Mouse (Mus musculus): ENCODE measurements at regions not wholly inside any gene's neighbourhood (a gene's known extent, or its start where the extent isn't known, plus 50 kb on each side); places are given as distances from the start of the nearest gene placed in this dataset.

GRCm38 (mm10) chr1:193931131-193931729 is 561.1 kb upstream of the Camk1g start:
- Histone ChIP-seq H3K36me3 (ENCODE audit: control insufficient read depth, insufficient read depth) (no peaks in the 10 kb centered on the region), H3ac (ENCODE audit: control insufficient read depth, insufficient read length) (no peak overlapping the region), H3K4me3 (no peak overlapping the region), H3K4me2 (ENCODE audit: low read depth) (no peak overlapping the region), H3K27me3 (ENCODE audit: control insufficient read depth, insufficient read depth, insufficient read length) (no peaks in the 10 kb centered on the region), H3K79me2 (ENCODE audit: control insufficient read depth, insufficient read depth) (no peaks in the 10 kb centered on the region)
- TF ChIP-seq TCF3 (IDR thresholded peaks at IDR 0.05; ENCODE audit: insufficient read length, low read depth), result no peak
- TF ChIP-seq MYOG (IDR thresholded peaks at IDR 0.05; ENCODE audit: control insufficient read depth in 1 of 3, insufficient read depth in 1 of 3, insufficient read length in 2 of 3, low read depth in 2 of 3), result no peak

- Histone ChIP-seq H3K79me2 (ENCODE audit: control insufficient read depth, insufficient read depth) (no peaks in the 10 kb centered on the region), H3K27me3 (ENCODE audit: control insufficient read depth, insufficient read depth, insufficient read length) (no peaks in the 10 kb centered on the region), H3K4me2 (ENCODE audit: low read depth) (no peak overlapping the region), H3K4me3 (no peak overlapping the region), H3ac (ENCODE audit: control insufficient read depth, insufficient read length) (no peak overlapping the region), H3K36me3 (ENCODE audit: control insufficient read depth, insufficient read depth) (no peaks in the 10 kb centered on the region)
- TF ChIP-seq USF1 (IDR thresholded peaks at IDR 0.05; ENCODE audit: low read depth), result no peak
- TF ChIP-seq POLR2AphosphoS2 (IDR thresholded peaks at IDR 0.05; ENCODE audit: insufficient read length, low read depth), result no peak
- TF ChIP-seq TCF12 (IDR thresholded peaks at IDR 0.05; ENCODE audit: insufficient read depth, poor library complexity, severe bottlenecking), result no peak
- no peak for TF ChIP-seq MAX (IDR thresholded peaks at IDR 0.05; ENCODE audit: low read depth)
- TF ChIP-seq POLR2A (IDR thresholded peaks at IDR 0.05; ENCODE audit: insufficient read length, low read depth), result no peak
- TF ChIP-seq SRF (IDR thresholded peaks at IDR 0.05; ENCODE audit: control insufficient read depth, insufficient read length, low read depth), result no peak
Observed at GRCm38 (mm10) chr1:193928607-193929006, 558.5 kb upstream of the Camk1g start.

- no peak for TF ChIP-seq MYOD1 (IDR thresholded peaks at IDR 0.05; ENCODE audit: control insufficient read depth in 1 of 3, insufficient read length in 2 of 3, low read depth in 2 of 3)
- no peak for TF ChIP-seq MAX (IDR thresholded peaks at IDR 0.05; ENCODE audit: low read depth)
- no peak for TF ChIP-seq SRF (IDR thresholded peaks at IDR 0.05; ENCODE audit: control insufficient read depth, insufficient read length, low read depth)
- no peak for TF ChIP-seq REST (IDR thresholded peaks at IDR 0.05; ENCODE audit: insufficient read depth, insufficient read length)
- TF ChIP-seq CEBPB (IDR thresholded peaks at IDR 0.05; ENCODE audit: insufficient read depth, poor library complexity, severe bottlenecking), result no peak
- no peak for TF ChIP-seq TCF3 (IDR thresholded peaks at IDR 0.05; ENCODE audit: insufficient read length, low read depth)
- no peak for TF ChIP-seq POLR2A (IDR thresholded peaks at IDR 0.05; ENCODE audit: insufficient read length, low read depth)
- TF ChIP-seq E2F4 (IDR thresholded peaks at IDR 0.05; ENCODE audit: insufficient read depth), result no peak
- no peak for TF ChIP-seq POLR2AphosphoS2 (IDR thresholded peaks at IDR 0.05; ENCODE audit: insufficient read length, low read depth)
- no peak for TF ChIP-seq MYOG (IDR thresholded peaks at IDR 0.05; ENCODE audit: control insufficient read depth in 1 of 3, insufficient read depth in 1 of 3, insufficient read length in 2 of 3, low read depth in 2 of 3)
- no peak for TF ChIP-seq TCF12 (IDR thresholded peaks at IDR 0.05; ENCODE audit: insufficient read depth, poor library complexity, severe bottlenecking)
- TF ChIP-seq USF1 (IDR thresholded peaks at IDR 0.05; ENCODE audit: low read depth), result no peak
- H3K36me3 ChIP-seq (ENCODE audit: control insufficient read depth, insufficient read depth), result no peaks in the 10 kb centered on the region
Observed at GRCm38 (mm10) chr1:193922756-193923155, 552.7 kb upstream of the Camk1g start.

DNA sequence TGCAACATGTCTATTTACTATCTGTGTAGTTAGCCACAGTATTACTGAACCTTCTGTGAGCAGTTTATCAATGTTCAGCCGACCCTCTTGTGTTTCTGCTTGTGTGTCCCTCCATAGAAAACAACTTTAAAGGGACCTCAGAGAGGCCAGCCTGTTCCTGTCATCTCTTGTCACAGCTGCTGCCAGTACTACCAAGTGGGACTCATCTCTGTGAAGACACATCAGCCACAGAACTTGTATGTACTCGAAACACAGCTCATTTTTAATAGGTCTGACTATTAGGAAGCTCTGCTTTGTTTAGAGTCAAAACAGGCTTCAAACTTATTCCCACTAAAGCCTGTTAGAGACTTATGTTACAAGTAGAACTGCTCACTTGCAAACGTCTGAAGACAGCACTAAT is 549.1 kb upstream of the Camk1g start:
- TF ChIP-seq USF1 (IDR thresholded peaks at IDR 0.05; ENCODE audit: low read depth) (no peak), POLR2A (IDR thresholded peaks at IDR 0.05; ENCODE audit: insufficient read length, low read depth) (no peak), E2F4 (IDR thresholded peaks at IDR 0.05; ENCODE audit: insufficient read depth) (no peak), TCF12 (IDR thresholded peaks at IDR 0.05; ENCODE audit: insufficient read depth, poor library complexity, severe bottlenecking) (no peak), TCF3 (IDR thresholded peaks at IDR 0.05; ENCODE audit: insufficient read length, low read depth) (no peak), MYOD1 (IDR thresholded peaks at IDR 0.05; ENCODE audit: control insufficient read depth in 1 of 3, insufficient read length in 2 of 3, low read depth in 2 of 3) (no peak), MYOG (IDR thresholded peaks at IDR 0.05; ENCODE audit: control insufficient read depth in 1 of 3, insufficient read depth in 1 of 3, insufficient read length in 2 of 3, low read depth in 2 of 3) (no peak), CEBPB (IDR thresholded peaks at IDR 0.05; ENCODE audit: insufficient read depth, poor library complexity, severe bottlenecking) (no peak), MAX (IDR thresholded peaks at IDR 0.05; ENCODE audit: low read depth) (no peak), REST (IDR thresholded peaks at IDR 0.05; ENCODE audit: insufficient read depth, insufficient read length) (no peak), POLR2AphosphoS2 (IDR thresholded peaks at IDR 0.05; ENCODE audit: insufficient read length, low read depth) (no peak), SRF (IDR thresholded peaks at IDR 0.05; ENCODE audit: control insufficient read depth, insufficient read length, low read depth) (no peak)
- Histone ChIP-seq H3K79me2 (ENCODE audit: control insufficient read depth, insufficient read depth) (no peaks in the 10 kb centered on the region), H3K27me3 (ENCODE audit: control insufficient read depth, insufficient read depth, insufficient read length) (no peaks in the 10 kb centered on the region), H3K4me3 (no peak overlapping the region), H3ac (ENCODE audit: control insufficient read depth, insufficient read length) (no peak overlapping the region), H3K36me3 (ENCODE audit: control insufficient read depth, insufficient read depth) (no peaks in the 10 kb centered on the region), H3K4me2 (ENCODE audit: low read depth) (no peak overlapping the region)

More at GRCm38 (mm10) chr1:193922756-193923155, 552.7 kb upstream of the Camk1g start:
- Histone ChIP-seq H3ac (ENCODE audit: control insufficient read depth, insufficient read length) (no peak overlapping the region), H3K27me3 (ENCODE audit: control insufficient read depth, insufficient read depth, insufficient read length) (no peaks in the 10 kb centered on the region), H3K4me2 (ENCODE audit: low read depth) (no peak overlapping the region), H3K4me3 (no peak overlapping the region), H3K79me2 (ENCODE audit: control insufficient read depth, insufficient read depth) (no peaks in the 10 kb centered on the region)

DNA sequence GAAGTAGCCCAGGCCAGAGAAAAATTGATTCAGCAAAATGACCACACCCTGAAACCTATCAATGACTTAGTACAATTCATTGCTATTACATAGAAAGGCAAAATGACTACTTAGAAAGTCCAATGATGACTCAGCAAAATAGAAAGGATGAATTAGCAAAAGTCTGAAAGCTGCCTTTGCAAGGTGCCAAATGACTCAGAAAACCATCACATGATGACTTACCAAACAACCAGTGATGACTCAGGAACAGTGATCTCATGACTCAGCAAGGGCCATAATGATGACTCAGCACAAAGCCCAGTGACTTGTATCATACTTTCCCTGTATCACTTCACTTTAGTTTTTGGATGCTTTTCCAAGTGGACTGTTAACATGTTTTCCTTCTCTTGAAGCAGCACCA is 535.6 kb upstream of the Camk1g start:
- Histone ChIP-seq H3K36me3 (ENCODE audit: control insufficient read depth, insufficient read depth) (no peaks in the 10 kb centered on the region), H3K79me2 (ENCODE audit: control insufficient read depth, insufficient read depth) (no peaks in the 10 kb centered on the region)
- no peak for TF ChIP-seq POLR2AphosphoS2 (IDR thresholded peaks at IDR 0.05; ENCODE audit: insufficient read length, low read depth)
- no peak for TF ChIP-seq TCF3 (IDR thresholded peaks at IDR 0.05; ENCODE audit: insufficient read length, low read depth)
- TF ChIP-seq SRF (IDR thresholded peaks at IDR 0.05; ENCODE audit: control insufficient read depth, insufficient read length, low read depth), result no peak
- no peak for TF ChIP-seq CEBPB (IDR thresholded peaks at IDR 0.05; ENCODE audit: insufficient read depth, poor library complexity, severe bottlenecking)
- TF ChIP-seq MYOD1 (IDR thresholded peaks at IDR 0.05; ENCODE audit: control insufficient read depth in 1 of 3, insufficient read length in 2 of 3, low read depth in 2 of 3), result no peak
- TF ChIP-seq MAX (IDR thresholded peaks at IDR 0.05; ENCODE audit: low read depth), result no peak
- TF ChIP-seq E2F4 (IDR thresholded peaks at IDR 0.05; ENCODE audit: insufficient read depth), result no peak
- no peak for TF ChIP-seq TCF12 (IDR thresholded peaks at IDR 0.05; ENCODE audit: insufficient read depth, poor library complexity, severe bottlenecking)
- no peak for TF ChIP-seq MYOG (IDR thresholded peaks at IDR 0.05; ENCODE audit: control insufficient read depth in 1 of 3, insufficient read depth in 1 of 3, insufficient read length in 2 of 3, low read depth in 2 of 3)
- TF ChIP-seq USF1 (IDR thresholded peaks at IDR 0.05; ENCODE audit: low read depth), result no peak
- TF ChIP-seq REST (IDR thresholded peaks at IDR 0.05; ENCODE audit: insufficient read depth, insufficient read length), result no peak

More for the DNA sequence above, 535.6 kb upstream of the Camk1g start:
- no peaks in the 10 kb centered on the region for H3K27me3 ChIP-seq (ENCODE audit: control insufficient read depth, insufficient read depth, insufficient read length)
- no peak overlapping the region for H3ac ChIP-seq (ENCODE audit: control insufficient read depth, insufficient read length)
- no peak overlapping the region for H3K4me3 ChIP-seq
- no peak overlapping the region for H3K4me2 ChIP-seq (ENCODE audit: low read depth)

Data from myocyte (in vitro differentiated cells).